Mouse (Mus musculus) spleen, adult 2 months (tissue): ENCODE measurements at regions not wholly inside any gene's neighbourhood (a gene's known extent, or its start where the extent isn't known, plus 50 kb on each side); places are given as distances from the start of the nearest gene placed in this dataset.

Experiments
- CTCF ChIP-seq: fragments of 200-500 bp; IDR thresholded peaks from 2 replicates; pipeline ENCODE4 v1.5.1; 2011; ENCODE audit warnings: mild to moderate bottlenecking, inconsistent platforms; ENCODE audit not compliant: insufficient read depth, insufficient read length, insufficient replicate concordance; ENCODE audit errors: extremely low read depth
- POLR2A ChIP-seq: fragments of 200-500 bp; IDR thresholded peaks from 2 replicates; pipeline ENCODE4 v1.6.1; 2011; ENCODE audit warnings: low read depth, low read length, inconsistent platforms

DNA sequence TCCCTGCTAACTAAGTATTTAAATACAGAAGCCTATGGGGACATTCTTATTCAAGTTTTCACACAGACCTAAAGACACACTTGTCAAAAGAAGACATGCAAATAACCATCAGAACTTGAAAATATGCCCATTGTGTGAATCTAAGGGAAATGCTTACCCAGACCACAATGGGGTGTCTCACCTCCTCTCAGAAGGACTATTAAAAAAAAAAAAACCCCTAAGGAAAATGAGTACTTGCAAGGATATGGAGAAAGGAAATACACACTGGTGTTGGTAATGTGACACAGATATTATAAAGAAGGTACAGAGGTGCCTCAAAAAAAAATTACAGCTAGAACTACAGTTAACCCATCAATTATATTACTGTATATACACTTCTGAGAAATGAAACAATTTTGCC, 68.5 kb upstream of the Phip start:
- TF ChIP-seq CTCF (no peak), POLR2A (no peak)
